Mouse (Mus musculus) embryo, embryonic 11 days (tissue): ENCODE measurements at regions not wholly inside any gene's neighbourhood (a gene's known extent, or its start where the extent isn't known, plus 50 kb on each side); places are given as distances from the start of the nearest gene placed in this dataset.

Source experiments
- DNase-seq: peaks from one replicate; pipeline ENCODE4 v3.0.0-alpha.2; 2015

DNA sequence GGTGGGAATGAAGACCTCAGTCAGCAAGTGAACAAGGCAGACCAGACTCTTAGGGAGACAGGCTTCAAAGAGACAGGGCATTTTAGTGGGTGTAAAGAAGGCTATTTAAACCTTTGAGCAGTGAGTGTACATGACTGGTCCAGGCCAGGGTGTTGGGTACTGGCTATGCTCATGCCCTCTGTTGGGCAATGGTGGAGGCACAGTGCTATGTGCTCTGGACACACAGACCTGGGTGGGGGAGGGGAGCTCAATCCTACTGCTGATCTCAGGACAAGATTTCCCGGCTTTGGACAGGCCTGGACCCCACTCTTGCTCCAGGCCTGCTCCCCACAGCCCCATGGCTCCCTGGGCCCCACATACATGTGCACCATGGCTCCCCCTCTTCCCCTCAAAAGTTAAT lies 355.1 kb downstream of the Slc4a3 start:
- peak; percentile 68 for DNase-seq

DNA sequence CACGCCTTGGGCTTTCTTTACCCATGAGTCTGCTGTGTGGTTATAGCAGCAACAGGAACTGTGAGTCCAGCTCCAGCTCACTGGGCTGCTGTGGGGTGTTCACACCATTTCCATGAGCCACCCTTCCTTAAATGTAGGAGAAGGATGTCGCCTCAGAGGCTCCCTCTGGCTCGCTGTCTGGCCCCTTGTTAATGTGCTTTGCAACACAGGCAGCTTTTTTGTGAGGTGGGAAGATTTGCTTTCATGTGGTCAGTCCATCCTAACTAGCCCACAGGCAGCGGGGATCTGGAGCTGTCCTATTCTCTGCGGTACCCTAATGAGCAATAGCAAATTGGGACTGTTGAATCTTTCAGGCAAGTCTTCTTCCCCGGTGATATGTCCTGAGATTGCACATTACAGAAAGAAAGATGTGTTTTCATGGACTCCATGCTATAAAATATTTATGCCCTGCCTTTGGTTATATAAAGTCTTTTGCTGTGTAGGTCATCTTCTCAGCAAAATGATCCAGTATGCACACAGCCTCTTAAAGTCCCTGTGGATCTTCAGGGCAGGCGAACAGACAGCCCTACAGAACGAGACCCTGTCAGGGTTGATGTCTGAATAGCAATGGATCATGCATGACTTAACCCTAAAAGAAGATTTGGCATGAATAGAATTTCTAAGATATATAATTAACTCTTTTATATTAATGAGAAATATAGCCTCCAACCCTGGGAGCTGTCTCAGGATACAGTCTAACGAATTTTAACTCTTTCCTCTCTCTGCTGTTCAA lies 359.8 kb downstream of the Slc4a3 start:
- no peak for DNase-seq

DNA sequence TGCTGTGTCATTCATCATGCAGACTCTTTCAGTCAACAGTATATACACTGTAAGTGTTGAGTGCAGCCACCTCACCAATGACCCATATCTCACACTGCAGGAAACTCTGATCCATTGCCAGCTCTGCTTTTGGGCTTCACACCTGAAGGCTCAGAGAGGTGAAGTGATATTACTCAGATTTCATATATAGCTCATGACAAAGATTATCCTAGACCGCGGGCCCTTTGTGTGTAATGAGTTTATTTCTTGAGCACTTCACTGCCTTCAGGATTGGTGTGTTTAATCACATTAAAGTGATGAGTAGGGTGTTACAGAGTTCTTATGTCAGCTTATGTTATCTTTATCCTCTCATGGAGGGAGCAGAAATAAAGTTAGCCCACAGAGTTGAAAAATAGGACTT lies 369.2 kb downstream of the Slc4a3 start:
- DNase-seq, result no peak

DNA sequence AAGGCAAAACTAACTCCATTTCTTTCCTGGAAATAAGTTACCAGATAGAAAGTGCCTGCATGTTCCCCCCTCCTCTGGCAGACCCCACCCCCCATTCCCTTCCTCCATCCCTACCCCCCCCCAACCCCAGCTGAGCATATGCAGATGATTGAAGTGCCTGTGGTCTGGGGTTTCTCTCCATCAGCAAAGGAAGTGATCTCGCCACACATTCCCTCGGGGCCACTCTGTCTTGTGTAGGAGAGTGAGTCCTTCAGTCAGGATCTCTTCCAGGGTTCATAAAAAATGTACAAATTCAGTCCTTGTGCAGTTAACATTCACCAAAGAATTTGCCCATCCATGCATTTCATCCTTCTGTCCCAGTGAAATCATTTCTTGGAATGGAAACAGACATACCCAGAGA lies 370.1 kb downstream of the Slc4a3 start:
- DNase-seq, result peak; percentile 69

DNA sequence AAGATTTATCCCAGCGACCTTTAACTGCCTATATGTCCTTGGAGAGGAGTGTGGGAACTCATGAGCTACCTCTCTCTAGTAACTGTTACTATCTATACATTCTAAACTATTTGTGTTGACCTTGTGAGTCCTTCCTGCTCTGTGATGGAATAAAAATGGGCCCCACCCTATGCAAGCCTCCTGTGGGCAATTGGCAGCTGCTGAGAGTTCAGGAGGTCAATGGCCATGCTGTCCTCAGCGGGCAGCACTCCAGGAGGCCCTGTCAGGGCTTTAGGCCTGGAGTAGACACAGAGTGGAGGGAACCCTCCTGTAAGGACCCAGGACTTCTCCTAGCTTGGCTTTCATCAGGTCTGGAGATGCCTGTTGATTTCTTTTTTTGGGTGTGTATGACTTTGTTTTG lies 373.1 kb downstream of the Slc4a3 start:
- no peak for DNase-seq

DNA sequence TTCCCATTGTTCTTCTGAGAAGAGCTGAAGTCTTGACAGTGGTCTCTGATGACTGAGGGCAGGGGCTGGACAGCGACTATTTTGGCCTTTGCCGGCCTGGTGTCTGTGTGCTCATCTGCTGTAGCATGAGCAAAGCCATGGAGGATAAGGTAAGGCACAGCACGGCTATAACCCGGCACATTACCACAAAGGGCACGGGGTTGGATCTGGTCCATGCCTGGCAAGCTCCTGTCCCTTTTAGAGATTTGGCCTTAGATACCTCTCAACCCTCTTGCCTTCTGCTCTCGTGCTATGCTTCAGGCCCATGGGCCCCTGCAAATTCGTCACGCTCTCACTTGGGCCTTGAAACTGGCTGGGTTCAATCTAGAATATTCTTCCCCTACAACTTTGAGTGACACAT lies 379.0 kb downstream of the Slc4a3 start:
- DNase-seq, result no peak

DNA sequence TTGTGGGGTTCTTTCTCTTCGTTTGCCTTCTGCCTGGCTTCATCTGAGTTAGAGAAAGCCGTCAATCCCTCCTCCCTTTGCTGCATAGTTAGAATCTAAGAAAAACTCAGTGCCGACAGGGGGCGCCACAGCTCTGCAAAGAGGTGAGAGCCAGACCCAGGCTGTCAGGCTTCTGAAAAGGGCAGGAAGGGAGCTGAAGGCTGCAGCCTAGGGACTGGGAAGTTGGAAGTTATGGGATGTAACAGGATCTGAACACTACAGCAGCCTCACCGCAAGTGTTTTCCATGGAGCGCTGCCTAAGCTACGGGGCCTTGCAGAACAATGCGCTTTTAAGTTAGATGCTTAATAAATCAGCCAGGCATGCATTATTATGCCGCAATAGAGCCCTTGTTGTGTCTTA lies 379.7 kb downstream of the Slc4a3 start:
- peak; percentile 95 for DNase-seq

DNA sequence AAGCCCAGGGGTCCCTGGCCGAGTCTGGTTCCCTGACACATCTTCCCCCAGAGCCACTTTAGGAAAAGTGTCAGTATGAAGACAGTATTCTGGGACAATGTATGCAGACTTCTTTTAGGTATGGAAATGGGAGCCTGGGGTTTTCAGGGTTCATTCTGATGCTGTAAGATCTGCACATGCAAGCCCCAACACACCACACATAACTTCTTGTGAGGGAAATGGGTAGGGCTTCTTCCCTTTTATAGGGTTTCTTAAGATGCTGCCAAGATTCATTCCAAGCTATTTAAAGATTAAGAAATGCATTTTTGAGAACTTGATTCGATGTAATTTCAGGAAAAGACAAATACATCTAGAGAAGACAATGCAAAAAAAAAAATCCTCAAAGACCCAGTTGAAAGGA lies 385.8 kb downstream of the Slc4a3 start:
- DNase-seq, result no peak

DNA sequence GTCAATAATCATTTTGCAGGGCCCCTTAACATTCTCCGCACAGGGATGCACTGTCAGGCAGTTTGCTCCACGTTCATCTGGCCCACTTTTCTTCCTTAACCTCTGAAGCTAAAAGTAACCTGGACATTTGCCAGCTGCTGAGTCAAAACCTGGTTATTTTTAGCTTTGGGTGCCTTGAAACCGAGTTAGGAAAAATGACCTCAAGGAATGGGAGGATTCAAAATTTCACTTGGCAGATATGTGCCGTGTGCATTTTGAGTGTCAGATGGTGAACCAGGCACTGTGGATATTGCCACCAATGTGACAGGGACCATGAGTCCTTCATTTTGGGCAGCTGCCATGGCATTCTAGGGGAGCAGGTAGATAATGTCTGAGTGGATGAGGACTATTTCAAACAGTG lies 387.8 kb downstream of the Slc4a3 start:
- no peak for DNase-seq

DNA sequence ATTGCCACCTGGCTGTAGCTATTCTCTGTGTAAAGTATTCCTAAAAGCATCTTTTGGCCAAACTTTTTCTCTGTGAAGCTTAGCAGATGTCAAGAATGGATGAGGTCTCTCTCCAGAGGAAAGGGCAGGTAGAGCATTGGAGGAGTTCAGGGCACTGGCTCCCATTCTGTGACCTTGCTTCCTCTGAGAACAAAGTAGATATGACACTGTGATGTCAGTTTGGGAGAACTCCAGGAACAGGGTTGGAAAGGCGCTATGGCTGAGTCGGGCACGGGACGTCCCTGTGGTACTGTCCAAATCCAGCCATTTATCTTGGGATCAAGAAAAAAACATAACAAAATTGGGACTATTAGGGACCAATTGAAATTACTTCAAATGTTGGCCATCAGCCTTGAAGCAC lies 388.7 kb downstream of the Slc4a3 start:
- DNase-seq, result no peak

DNA sequence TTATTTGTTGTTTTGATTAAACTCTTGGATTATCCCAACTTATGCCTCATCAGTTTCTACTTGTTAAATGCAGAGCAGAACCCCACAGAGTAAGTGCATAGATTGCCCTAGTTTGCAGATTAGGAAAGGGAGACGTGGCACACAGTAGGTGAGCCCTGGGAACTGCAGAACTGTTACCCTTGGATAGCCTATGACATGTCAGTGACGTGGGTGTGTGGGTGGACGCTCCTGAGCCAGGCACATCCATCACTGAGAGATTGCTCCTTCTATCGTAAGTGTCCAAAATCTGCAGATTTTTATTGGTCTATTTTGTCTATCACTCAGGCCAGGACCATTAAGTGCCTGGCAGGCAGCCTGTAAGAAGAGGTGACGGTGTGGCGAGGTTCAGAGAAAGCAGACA lies 389.8 kb downstream of the Slc4a3 start:
- DNase-seq, result no peak

DNA sequence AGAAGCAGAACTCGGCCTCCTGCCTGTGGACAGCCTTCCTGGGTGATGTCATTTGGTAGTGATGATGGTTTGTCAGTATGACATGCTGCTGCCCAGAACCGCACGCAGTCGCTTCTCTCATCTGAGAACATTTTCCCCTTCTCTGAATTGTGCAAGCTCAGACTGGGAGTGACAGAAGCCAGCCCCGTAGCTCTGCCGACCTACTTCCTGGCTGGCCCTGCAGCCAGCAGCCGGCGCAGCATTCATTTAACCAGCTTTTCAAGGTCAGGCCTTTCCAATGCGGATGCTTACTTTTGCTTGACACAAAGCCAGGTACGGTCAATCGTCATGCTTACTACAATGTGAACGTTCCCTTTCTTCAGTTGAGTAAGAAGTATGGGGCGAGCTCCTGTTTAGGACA lies 390.5 kb downstream of the Slc4a3 start:
- peak; percentile 22 for DNase-seq

DNA sequence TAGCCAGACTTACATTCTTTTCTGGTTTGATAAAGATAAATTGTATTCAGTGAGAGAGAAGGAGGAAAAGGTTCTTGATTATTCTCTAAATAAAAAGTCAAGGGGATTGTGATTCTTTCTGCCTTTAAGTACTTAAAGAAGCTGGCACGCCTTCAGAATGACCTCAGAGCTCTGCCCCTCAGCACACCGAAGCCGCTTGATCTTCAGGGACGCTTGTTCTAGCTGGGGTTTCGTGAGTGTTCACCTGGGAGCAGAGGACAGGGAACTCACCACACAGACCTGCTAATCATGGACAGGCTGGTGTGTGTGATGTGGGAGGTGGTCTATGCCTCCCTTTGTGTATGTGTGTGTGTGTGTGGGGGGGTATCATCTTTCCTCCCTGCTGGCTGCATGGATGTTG lies 391.3 kb downstream of the Slc4a3 start:
- no peak for DNase-seq

DNA sequence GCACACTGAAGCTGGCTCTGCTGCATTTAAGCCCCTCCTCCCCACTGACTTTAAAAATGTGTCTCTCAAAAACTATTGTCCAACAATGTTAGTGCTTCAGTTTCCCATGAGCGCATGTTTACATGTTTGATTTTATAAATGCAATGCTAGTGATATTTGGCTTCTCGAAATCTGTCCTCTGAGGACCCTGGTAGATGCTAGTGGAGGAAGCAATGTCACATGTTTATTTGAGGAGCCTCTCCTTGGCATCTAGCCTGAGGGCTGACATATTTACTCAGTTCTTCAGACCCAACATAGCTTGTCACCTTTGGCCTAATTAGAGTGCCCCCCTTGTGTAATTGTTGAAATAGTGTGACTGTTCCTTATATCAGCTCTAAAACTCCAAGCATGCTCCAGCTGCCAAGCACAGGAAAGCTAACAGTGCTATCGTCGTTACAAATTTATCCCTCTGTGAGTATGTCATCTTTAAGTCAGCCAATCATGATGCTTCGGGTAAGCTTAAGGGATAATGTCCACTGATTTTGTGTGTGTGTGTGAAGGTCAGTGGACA lies 400.3 kb downstream of the Slc4a3 start:
- no peak for DNase-seq

DNA sequence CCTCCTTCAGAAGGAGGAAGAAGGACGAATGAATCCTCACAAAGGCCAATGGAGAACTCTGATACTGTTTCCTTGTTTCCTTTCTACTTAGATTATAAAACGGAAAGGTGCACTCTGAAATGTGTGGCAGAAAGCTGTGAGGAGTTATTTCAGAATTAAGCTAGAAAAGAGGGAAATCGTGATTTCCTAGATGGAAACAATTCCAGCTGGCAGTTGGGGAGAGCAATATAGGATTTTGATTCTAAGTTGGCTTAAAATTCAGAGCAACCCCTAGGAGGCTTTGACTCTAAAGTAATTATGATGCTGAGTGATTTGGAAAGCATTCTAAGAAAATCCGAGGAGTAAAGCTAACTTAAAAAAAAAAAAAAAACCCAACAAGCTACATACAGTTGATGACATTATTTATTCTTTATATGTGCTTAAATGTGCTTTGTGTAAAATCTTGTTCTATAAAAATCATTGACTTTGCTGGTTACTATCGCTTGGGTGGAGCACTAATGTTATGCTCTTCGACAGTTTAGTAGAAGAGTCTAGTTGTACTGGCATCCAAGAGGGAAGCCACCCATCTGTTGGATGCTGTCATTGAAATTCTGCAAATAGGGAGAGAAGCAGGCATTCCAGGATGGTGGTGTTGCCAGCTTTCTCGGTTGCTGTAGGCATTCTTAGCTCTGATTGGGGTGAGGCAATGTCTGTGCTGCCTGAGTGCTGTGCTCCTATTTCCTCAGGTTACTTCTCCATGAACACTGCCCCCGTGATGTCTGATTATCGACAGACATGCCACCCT lies 432.3 kb downstream of the Slc4a3 start:
- no peak for DNase-seq

DNA sequence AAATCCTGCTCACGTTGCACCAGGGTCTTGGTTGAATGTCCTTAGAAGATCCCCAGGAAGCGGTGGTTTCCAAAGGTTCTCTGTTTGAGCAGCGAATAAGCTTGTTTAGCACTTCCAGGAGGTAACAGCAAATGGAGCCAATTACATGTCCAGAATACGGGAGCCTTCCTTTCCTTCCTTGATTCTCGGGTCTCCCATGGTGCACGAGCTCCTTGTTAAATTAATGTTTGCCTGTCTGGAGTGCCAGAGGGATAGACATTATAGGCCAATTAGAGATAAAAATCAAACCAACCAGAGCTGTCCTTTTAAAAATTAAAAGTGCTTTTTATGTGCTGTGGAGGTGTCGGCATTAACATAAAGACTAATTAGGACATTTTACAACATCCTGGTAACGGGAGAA lies 437.0 kb downstream of the Slc4a3 start:
- no peak for DNase-seq

DNA sequence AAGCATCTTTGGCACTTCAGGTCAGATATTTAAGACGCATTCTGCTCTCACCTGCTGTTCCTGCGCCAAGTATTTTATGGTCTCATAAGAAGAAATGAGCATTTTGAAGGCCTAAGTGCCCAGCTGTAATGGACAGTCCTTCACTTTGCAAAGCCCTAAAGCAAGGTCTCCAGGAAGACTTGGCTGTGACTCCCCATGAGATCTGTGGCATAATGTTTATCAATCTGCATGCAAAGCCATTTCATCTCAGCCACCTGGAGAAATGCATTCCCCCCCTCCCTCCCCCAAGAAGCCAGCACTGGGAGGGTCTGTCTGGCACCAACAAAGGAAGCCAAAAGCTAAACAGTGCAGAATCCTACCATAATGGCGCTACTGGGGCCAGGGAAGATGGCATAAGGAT lies 437.4 kb downstream of the Slc4a3 start:
- DNase-seq, result no peak

DNA sequence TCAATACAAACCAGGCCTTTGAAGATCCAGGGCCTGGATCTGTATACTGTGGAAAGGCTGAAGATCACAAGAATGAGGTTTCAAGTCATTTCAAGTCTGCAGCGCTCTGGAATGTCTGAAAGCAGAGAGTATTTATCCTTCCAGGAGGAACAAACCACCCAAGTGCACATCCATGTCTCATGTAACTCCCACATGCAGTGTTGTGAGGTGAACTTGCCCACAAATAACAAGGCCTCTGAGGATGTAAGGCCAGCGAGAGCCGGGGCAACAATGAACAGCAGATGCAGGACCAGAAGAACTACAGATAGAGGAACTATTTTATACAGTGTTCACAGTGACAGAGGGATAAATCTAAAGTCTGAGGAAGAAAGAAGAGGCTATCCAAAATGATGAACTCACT lies 442.4 kb downstream of the Slc4a3 start:
- no peak for DNase-seq

DNA sequence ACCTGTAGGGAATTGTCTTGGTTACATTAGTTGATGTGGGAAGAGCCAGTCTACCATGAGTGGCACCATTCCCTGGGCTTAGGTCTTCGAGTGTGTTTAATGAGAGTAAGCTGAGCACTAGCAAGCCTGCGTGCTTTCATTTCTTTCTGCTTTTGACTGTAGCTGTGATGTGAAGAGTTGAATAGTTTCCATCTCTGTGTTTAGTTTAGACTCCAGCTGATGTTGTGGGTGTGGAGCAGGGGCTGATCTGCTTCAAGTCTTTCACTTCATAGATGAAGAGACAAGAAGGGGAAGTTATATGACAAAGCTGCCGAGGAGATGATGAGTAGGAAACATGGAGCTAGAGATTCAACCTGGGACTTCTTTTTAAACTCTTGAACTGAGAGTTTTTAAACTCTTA lies 446.0 kb downstream of the Slc4a3 start:
- DNase-seq, result no peak

DNA sequence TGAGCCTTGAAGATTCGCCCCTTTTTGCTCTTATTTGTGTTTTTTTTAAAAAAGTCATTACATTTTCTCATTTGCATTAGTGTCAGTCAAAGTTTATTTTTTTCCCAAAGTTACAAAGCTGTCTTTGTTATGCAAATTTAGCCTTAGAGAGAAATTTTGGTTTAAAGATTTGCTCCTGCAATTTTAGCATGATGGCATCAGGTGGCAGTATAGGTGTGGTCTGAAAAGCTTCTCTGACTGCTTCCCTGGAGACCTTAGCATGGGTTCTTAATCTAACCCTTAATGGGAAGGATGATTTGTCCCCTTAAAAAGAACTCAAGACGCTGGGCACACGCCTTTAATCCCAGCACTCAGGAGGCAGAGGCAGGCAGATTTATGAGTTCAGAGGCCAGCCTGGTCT lies 451.2 kb downstream of the Slc4a3 start:
- DNase-seq, result no peak

DNA sequence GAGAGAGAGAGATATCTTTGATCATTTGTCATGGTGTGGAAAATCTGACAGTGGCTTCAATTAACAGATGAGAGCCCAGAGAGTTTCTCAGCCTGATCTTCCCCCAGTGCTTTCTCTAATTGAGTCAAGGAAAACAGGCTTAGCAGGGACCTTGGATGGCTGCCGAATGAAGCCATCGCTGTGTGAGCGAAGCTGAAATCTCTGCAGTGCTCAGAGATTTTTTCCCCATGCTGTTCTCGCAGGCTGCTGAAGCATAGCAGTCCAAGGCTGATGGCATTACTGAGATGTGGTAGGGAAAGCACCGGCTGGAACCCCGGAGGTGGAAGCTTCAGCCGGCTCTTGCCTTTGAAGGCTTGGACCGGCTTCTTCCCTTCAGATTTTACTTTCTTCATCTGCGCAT lies 455.1 kb downstream of the Slc4a3 start:
- no peak for DNase-seq

DNA sequence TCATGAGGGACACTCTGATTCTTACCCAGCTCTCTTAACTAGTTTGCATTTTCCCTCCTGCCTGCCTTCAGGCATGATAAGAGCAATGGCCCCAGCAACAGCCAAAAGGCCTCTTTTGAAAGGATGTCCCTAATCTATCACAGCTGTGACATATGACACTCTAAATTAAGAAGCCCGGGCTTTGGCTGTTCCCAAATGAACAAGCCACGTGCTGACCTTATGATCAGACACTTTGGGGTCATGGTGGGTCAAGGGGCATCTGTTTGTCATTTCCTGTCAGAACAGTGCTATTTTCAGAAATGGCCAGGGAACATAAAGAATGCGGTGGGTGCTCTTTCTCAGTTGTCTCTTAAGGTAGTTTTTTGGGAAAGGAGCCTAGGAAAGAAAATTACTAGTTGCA lies 463.5 kb downstream of the Slc4a3 start:
- DNase-seq, result peak; percentile 78

DNA sequence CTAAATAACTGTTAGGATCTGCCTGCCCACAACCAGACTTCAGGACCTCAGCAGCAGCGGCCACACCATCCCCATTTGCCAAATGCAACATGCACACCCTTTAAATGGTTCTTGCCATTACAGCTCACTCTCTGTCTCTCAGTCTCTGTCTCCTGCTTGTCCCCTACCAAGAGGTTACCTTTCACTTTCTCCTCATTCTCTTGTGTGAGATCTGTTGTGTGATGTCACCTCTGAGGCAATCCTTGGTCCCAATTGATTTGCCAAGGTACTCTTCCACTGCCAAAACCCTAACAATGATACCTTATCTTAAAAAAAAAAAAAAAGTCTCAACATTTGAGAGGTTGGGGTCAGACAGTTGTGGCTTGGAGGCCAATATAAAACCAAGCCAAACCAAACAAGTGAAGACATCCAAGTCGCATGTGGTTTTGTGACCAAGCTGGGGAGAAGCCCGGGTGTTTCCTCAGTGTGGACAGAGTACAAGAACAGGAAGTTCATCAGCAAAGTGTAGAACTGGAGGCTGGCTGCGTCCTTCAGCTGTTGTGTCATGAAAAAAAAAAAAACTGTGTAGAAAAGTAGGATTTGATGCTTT lies 464.2 kb downstream of the Slc4a3 start:
- DNase-seq, result no peak

DNA sequence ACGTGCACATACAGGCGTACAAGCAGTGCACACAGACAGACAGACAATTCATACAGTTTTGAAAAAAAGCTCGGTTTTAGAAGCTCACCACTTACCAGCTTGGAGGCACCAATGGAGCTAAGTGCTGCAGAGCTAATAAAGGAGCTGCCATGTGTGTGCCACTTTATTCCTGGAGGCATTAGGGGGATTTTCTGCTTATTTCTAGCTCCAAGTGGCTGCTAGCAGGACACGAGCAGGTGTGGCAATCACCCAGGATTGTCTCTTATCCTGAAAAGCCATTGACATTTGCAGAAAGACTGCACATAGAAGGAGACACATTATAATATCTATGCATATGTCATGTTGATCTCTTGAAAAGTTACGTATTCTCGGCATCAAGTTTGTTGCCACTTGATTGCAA lies 472.5 kb downstream of the Slc4a3 start:
- DNase-seq, result no peak
